Mouse (Mus musculus): ENCODE results near the gene Nr2f2. TPM values are rescaled to one million over a fixed set of nuclear protein-coding genes. Genes with fewer than 3 reads are reported as not detected.

Gene Nr2f2
- polyA plus RNA-seq, 1 experiment from 2014 or later: 203 TPM

DNA sequence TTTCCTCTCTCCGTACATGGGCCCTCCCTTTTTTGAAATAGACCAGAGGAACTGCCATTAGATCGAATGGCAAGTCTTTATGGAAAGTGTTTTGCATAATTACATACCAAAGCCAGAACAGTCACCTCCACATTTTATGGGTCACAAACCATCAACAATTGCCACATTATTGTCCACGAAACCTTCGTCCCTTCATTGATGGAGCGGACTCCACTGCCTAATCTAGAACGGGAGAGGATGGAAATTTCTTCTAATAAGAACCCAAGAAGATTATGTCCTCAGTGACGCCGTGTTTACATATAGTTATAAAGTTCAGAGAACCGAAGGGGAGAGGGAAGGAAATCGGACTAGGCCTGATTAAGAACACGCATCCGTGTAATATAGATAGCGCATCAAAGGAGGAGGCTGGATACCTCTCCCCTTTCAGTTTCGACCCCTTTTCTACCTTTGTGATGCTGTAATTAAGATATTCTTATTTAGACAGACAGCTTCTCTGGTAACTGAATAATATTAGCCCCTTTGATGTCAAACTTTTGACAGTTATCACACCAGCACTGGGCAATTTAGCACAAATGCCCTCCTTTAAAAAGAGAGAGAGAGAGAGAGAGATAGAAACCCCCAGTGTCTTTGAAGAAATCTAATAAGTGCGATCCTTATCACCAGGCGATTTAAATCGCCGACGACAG, 36.9 kb downstream of the Nr2f2 start:
- TF ChIP-seq CTCF (IDR thresholded peaks at IDR 0.05; ENCODE audit: low read depth): no peak
- H3K27me3 ChIP-seq (ENCODE audit: insufficient read depth, low read length): no peaks in the 10 kb centered on the region
- H3K36me3 ChIP-seq (ENCODE audit: insufficient read depth, low read length): no peaks in the 10 kb centered on the region
- no peak overlapping the region for H3K4me3 ChIP-seq (replicated peaks; ENCODE audit: low read depth, low read length)
- ATAC-seq (replicated peaks; ENCODE audit: low FRiP score, low read depth) (no peak), DNase-seq (ENCODE audit: low spot score) (no peak)
- H3K4me2 ChIP-seq (ENCODE audit: low read length): peak overlapping the region; percentile 88; the same call in 1 of the 2 replicates
- no peaks in the 10 kb centered on the region for H3K9me3 ChIP-seq (replicated peaks; ENCODE audit: low read length)
- 51% methylated on average over 19 of the region's 19 CpGs for WGBS
- H3K9ac ChIP-seq (ENCODE audit: low read depth, low read length): no peak overlapping the region
- H3K4me1 ChIP-seq (replicated peaks; ENCODE audit: insufficient read depth, low read length): peaks cover 9% of the 10 kb centered on the region; the same call in 1 of the 2 replicates
- no peak overlapping the region for H3K27ac ChIP-seq

DNA sequence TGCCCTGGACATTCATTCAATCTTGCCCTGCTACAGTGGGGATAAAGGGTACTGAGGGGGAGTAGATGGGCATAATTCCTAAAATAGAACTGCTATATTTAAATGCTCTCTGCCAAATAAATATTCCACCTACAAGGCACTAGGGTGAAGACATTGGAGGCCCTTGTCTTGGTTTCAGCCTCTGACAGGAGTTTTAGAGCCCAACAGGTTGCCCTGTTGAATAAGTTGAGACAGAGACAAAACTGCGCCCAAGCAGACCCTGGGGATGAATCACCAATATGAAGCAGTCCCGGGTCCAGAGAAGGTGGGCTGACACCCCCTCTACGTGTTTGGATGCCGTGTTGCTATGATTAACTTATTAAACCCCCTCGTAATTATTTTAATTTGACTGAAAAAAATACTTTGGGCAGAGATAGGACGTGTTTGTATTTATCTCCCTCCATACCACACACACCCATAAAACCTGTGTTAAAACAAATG, 37.5 kb downstream of the Nr2f2 start:
- ATAC-seq (replicated peaks; ENCODE audit: low FRiP score, low read depth) (no peak), DNase-seq (ENCODE audit: low spot score) (no peak)
- Histone ChIP-seq H3K9ac (ENCODE audit: low read depth, low read length) (no peak overlapping the region), H3K4me1 (replicated peaks; ENCODE audit: insufficient read depth, low read length) (peaks cover 9% of the 10 kb centered on the region; the same call in 1 of the 2 replicates), H3K36me3 (ENCODE audit: insufficient read depth, low read length) (no peaks in the 10 kb centered on the region), H3K9me3 (replicated peaks; ENCODE audit: low read length) (no peaks in the 10 kb centered on the region), H3K4me2 (ENCODE audit: low read length) (no peak overlapping the region), H3K4me3 (replicated peaks; ENCODE audit: low read depth, low read length) (no peak overlapping the region), H3K27ac (no peak overlapping the region), H3K27me3 (ENCODE audit: insufficient read depth, low read length) (no peaks in the 10 kb centered on the region)
- WGBS: 61% methylated on average over 6 of the region's 6 CpGs
- no peak for TF ChIP-seq CTCF (IDR thresholded peaks at IDR 0.05; ENCODE audit: low read depth)

DNA sequence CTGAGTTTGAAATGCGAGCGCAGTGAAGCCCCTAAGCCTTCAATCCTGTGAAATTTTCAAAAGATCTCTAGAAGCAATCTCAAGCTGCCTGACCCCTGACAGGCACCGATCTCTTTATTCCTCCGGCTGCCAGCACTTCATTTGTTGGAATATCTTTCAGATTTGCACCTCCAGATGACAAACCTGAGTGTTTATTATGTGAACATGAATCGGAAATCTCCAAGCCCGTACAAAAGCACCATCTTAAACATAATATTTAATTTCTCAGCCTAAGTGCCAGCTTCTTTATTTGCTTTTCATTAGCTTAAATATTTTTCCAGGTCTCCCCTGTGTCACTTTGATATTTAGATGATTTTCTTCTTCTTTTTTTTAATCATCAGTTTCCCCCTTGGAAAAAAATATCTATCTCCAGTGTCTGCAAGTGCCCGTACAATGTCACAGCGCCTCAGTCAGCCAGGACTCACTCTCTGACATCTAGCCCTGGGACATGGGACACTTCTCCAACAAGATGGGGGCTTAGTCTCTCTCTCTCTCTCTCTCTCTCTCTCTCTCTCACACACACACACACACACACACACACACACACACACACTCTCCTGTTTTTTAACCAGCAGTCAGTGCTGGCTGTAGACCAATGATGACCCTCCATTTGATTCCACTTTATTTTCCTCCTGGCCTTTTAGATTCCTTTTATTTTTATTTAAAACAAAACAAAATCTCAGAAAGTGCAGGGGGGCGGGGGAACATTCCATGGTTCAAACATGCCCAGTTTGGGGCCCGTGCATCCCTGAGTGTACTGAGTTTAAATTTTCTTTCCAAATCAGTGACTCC, 38.1 kb downstream of the Nr2f2 start:
- H3K36me3 ChIP-seq (ENCODE audit: insufficient read depth, low read length): no peaks in the 10 kb centered on the region
- ATAC-seq (replicated peaks; ENCODE audit: low FRiP score, low read depth): no peak
- peaks cover 9% of the 10 kb centered on the region; the same call in 1 of the 2 replicates for H3K4me1 ChIP-seq (replicated peaks; ENCODE audit: insufficient read depth, low read length)
- no peak overlapping the region for H3K27ac ChIP-seq
- H3K4me2 ChIP-seq (ENCODE audit: low read length): no peak overlapping the region
- no peak for TF ChIP-seq CTCF (IDR thresholded peaks at IDR 0.05; ENCODE audit: low read depth)
- H3K9me3 ChIP-seq (replicated peaks; ENCODE audit: low read length): no peaks in the 10 kb centered on the region
- 61% methylated on average over 10 of the region's 10 CpGs for WGBS
- no peaks in the 10 kb centered on the region for H3K27me3 ChIP-seq (ENCODE audit: insufficient read depth, low read length)
- no peak overlapping the region for H3K4me3 ChIP-seq (replicated peaks; ENCODE audit: low read depth, low read length)
- no peak for DNase-seq (ENCODE audit: low spot score)
- H3K9ac ChIP-seq (ENCODE audit: low read depth, low read length): no peak overlapping the region

DNA sequence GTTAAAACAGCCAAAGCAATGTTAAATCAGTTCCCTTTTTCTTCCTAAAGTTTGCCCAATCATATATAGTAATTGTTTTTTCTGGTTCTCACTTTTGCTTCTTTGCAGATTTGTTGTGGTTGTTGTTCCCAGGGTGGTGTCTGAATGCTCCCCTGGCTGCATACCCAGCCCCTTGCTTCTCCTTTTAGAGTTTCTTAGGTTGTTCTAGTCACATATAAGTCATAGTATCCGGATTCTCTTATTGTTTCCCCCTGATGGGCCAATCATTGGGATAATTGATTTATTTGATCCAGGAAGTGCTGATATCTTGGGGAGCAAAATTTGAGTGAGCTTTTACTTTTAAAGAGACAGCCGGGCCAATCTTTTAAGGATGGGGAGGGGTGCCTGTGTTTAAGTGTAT, 39.3 kb downstream of the Nr2f2 start:
- Histone ChIP-seq H3K4me1 (replicated peaks; ENCODE audit: insufficient read depth, low read length) (0 out of 2 replicates have a peak, but pooled peaks cover 3% of the 10 kb centered on the region), H3K36me3 (ENCODE audit: insufficient read depth, low read length) (no peaks in the 10 kb centered on the region), H3K9me3 (replicated peaks; ENCODE audit: low read length) (no peaks in the 10 kb centered on the region), H3K4me2 (ENCODE audit: low read length) (no peak overlapping the region), H3K27me3 (ENCODE audit: insufficient read depth, low read length) (no peaks in the 10 kb centered on the region), H3K4me3 (replicated peaks; ENCODE audit: low read depth, low read length) (no peak overlapping the region), H3K9ac (ENCODE audit: low read depth, low read length) (no peak overlapping the region), H3K27ac (no peak overlapping the region)
- WGBS: 78% methylated on average over 2 of the region's 2 CpGs
- no peak for ATAC-seq (replicated peaks; ENCODE audit: low FRiP score, low read depth)
- TF ChIP-seq CTCF (IDR thresholded peaks at IDR 0.05; ENCODE audit: low read depth): no peak
- no peak for DNase-seq (ENCODE audit: low spot score)

GRCm38 (mm10) chr7:70326176-70327035, 40.1 kb downstream of the Nr2f2 start:
- no peaks in the 10 kb centered on the region for H3K36me3 ChIP-seq (ENCODE audit: insufficient read depth, low read length)
- no peak overlapping the region for H3K27ac ChIP-seq
- TF ChIP-seq CTCF (IDR thresholded peaks at IDR 0.05; ENCODE audit: low read depth): no peak
- H3K9me3 ChIP-seq (replicated peaks; ENCODE audit: low read length): no peaks in the 10 kb centered on the region
- ATAC-seq (replicated peaks; ENCODE audit: low FRiP score, low read depth): no peak
- 0 out of 2 replicates have a peak, but pooled peaks cover 3% of the 10 kb centered on the region for H3K4me1 ChIP-seq (replicated peaks; ENCODE audit: insufficient read depth, low read length)
- DNase-seq (ENCODE audit: low spot score): no peak
- H3K9ac ChIP-seq (ENCODE audit: low read depth, low read length): no peak overlapping the region
- no peaks in the 10 kb centered on the region for H3K27me3 ChIP-seq (ENCODE audit: insufficient read depth, low read length)
- peak overlapping the region; percentile 24 for H3K4me3 ChIP-seq (replicated peaks; ENCODE audit: low read depth, low read length)
- peak overlapping the region; percentile 45 for H3K4me2 ChIP-seq (ENCODE audit: low read length)
- WGBS: 25% methylated on average over 21 of the region's 21 CpGs

Measured in kidney, postnatal 0 days (tissue).